8 mouse cellular contexts compared by ENCODE assay signal in genomic region chr7:67064627-67065305, GRCm38 (mm10).
DNase-seq lines count a peak whose midpoint lies in the region; ATAC-seq and TF ChIP-seq lines count a peak whose summit lies in the region.

No protein-coding gene starts in this region.

- no peak overlapping the region for H3K4me2 ChIP-seq in embryonic facial prominence, embryonic 13.5 days

- WGBS in embryonic facial prominence, embryonic 13.5 days, result 64% methylated on average over 10 of the region's 10 CpGs

- 0 out of 2 replicates have a peak overlapping the region, but pooled peaks have one; percentile 19 for H3K4me3 ChIP-seq in gastrocnemius, adult 2 months
- H3K4me3 ChIP-seq in embryonic facial prominence, embryonic 13.5 days, result no peak overlapping the region

- H3K27ac ChIP-seq in gastrocnemius, adult 2 months, result peak overlapping the region; percentile 65
- peak overlapping the region; percentile 78 for H3K27ac ChIP-seq in embryonic facial prominence, embryonic 13.5 days

- intact Hi-C loops in gastrocnemius, adult 2 months (cut with DNase I), result no loop called here
- intact Hi-C loops in left cerebral cortex, postnatal 25 days (cut with DNase I), result loop anchor here (5.0 to 10.0 kb wide), 2 partner anchors 197 to 220 kb away; no protein-coding TSS in a partner anchor

- no peaks in the 10 kb centered on the region for H3K9me3 ChIP-seq in embryonic facial prominence, embryonic 13.5 days

- 0 out of 2 replicates have a peak, but pooled peaks have one; percentile 60 for ATAC-seq in embryonic facial prominence, embryonic 13.5 days (ENCODE audit: insufficient number of reproducible peaks, insufficient read depth, low FRiP score, low TSS enrichment, low read depth)

- H3K9ac ChIP-seq in embryonic facial prominence, embryonic 13.5 days, result no peak overlapping the region

- H3K4me1 ChIP-seq in embryonic facial prominence, embryonic 13.5 days, result peaks cover 27% of the 10 kb centered on the region

- TF ChIP-seq CTCF in gastrocnemius, adult 2 months (IDR thresholded peaks at IDR 0.05), result no peak

- H3K36me3 ChIP-seq in embryonic facial prominence, embryonic 13.5 days, result no peaks in the 10 kb centered on the region

- no peaks in the 10 kb centered on the region for H3K27me3 ChIP-seq in embryonic facial prominence, embryonic 13.5 days

- peak; percentile 26 for DNase-seq in gastrocnemius, adult 2 months
- no peak for DNase-seq in gastrocnemius, adult 8-10 months (ENCODE audit: low spot score in 2 of 2)
- DNase-seq in kidney, adult 9 months, result peak; percentile 42
- DNase-seq in left cerebral cortex, postnatal 25 days (ENCODE audit: low spot score in 2 of 2), result peak; percentile 65 to 92
- DNase-seq in urinary bladder, adult 2 months (ENCODE audit: low spot score), result no peak
- DNase-seq in testis, postnatal 10 days (ENCODE audit: low spot score), result no peak
- no peak for DNase-seq in urinary bladder, postnatal 36 days (ENCODE audit: low spot score in 2 of 2)

Comparison
In these comparisons a context has a peak if more than half of its experiments do, and no peak if none do; other contexts are left out.
1. DNase-seq: peak in gastrocnemius, adult 2 months (single experiment), kidney, adult 9 months (single experiment) and left cerebral cortex, postnatal 25 days (2 of 2); none in gastrocnemius, adult 8-10 months (0 of 2), urinary bladder, adult 2 months (single experiment), testis, postnatal 10 days (single experiment) and urinary bladder, postnatal 36 days (0 of 2).